Mouse (Mus musculus): ENCODE data around the gene Tbc1d20. TPM values are rescaled to one million over a fixed set of nuclear protein-coding genes. Genes with fewer than 3 reads are reported as not detected.

The Tbc1d20 gene
- polyA plus RNA-seq, 1 experiment from 2014 or later: 18.4 TPM

DNA sequence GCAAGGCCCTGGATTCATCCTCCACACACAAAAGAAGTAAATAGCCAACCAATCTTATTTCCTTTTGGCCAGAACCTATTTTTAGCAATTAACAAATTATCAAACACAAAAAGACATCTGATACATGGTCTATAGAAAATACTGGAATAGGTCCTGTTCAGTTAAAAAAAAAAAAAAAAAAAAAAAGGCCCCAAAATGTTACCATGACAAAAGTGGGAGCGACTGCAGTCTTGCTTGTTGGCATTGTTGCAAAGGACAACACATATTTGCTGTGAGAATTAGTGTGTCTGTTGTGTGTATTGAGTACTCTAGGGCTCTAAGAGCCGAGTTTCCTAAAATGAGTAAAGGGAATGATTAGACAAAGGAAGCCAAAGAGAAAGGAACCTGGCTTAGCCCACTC, 1.2 kb upstream of the Tbc1d20 start:
- 46% methylated on average over 2 of the region's 2 CpGs for WGBS
- H3K4me2 ChIP-seq (ENCODE audit: low read length): no peak overlapping the region
- H3K9me3 ChIP-seq (replicated peaks; ENCODE audit: control insufficient read depth, low read length): no peaks in the 10 kb centered on the region
- H3K4me3 ChIP-seq (ENCODE audit: low read depth, low read length): no peak overlapping the region
- no peak for ATAC-seq
- H3K36me3 ChIP-seq (ENCODE audit: control insufficient read depth, insufficient read depth, low read length): peaks cover 5% of the 10 kb centered on the region; the same call in 1 of the 2 replicates
- no peak overlapping the region for H3K27ac ChIP-seq (ENCODE audit: low read depth, low read length)
- H3K4me1 ChIP-seq (ENCODE audit: control insufficient read depth, insufficient read depth, low read length): peaks cover 7% of the 10 kb centered on the region
- no peak for DNase-seq (ENCODE audit: low spot score)
- no peaks in the 10 kb centered on the region for H3K27me3 ChIP-seq (replicated peaks; ENCODE audit: control insufficient read depth, insufficient read depth, low read length)
- no peak overlapping the region for H3K9ac ChIP-seq (ENCODE audit: low read length)

DNA sequence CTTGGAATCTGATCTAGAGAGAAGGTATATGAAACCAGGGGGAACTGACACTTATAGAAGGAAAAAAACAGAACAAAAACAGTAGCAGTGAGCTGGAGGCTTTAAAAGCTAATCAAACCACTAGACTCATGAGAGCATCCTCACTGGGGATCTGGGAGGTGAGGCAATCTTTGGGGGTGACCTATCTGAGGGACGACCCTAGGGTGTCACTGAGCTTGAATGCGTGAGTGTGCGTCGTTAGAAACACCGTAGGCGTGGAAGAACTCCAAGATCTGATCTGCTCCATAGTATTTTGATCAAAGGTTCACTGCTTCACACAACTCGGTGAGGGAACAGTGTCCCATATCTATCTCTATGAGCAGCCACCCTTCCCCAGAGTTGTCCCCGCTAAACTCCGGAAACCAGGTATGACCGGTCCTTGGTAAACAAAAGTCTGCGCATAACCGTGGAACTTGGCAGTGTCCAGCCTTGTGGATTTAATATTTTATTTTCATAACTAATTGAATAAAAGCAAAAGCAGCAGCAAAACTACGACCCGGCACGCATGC, 375 bp upstream of the Tbc1d20 start:
- Histone ChIP-seq H3K36me3 (ENCODE audit: control insufficient read depth, insufficient read depth, low read length) (peaks cover under 1% of the 10 kb centered on the region; the same call in 1 of the 2 replicates), H3K4me1 (ENCODE audit: control insufficient read depth, insufficient read depth, low read length) (peaks cover 7% of the 10 kb centered on the region), H3K4me2 (ENCODE audit: low read length) (peak overlapping the region; percentile 75), H3K27ac (ENCODE audit: low read depth, low read length) (no peak overlapping the region), H3K27me3 (replicated peaks; ENCODE audit: control insufficient read depth, insufficient read depth, low read length) (no peaks in the 10 kb centered on the region), H3K9me3 (replicated peaks; ENCODE audit: control insufficient read depth, low read length) (no peaks in the 10 kb centered on the region), H3K9ac (ENCODE audit: low read length) (peak overlapping the region; percentile 89), H3K4me3 (ENCODE audit: low read depth, low read length) (peak overlapping the region; percentile 92)
- ATAC-seq (peak; percentile 70), DNase-seq (ENCODE audit: low spot score) (peak; percentile 29)
- 1% methylated on average over 15 of the region's 15 CpGs for WGBS

DNA sequence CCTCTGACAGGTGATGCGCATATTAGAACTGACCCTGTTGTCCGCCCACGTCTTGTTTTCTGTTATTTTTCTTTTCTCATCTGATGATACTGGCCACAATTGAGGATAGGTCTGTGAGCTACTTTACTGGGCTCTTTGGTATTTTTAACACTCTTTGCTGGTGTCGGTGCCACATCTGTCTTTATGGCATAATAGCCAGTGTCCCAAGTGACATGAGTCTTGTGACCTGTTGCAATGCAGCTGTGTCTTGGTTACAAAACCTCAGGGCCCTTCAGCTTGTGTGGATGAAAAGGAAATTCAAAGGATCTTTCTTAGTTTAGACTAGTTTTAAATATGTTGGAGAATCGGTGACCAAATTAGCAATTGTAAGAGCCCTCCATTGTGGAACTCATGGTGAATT, 913 bp downstream of the Tbc1d20 start:
- ATAC-seq (no peak), DNase-seq (ENCODE audit: low spot score) (no peak)
- H3K36me3 ChIP-seq (ENCODE audit: control insufficient read depth, insufficient read depth, low read length): no peaks in the 10 kb centered on the region
- no peaks in the 10 kb centered on the region for H3K27me3 ChIP-seq (replicated peaks; ENCODE audit: control insufficient read depth, insufficient read depth, low read length)
- H3K4me1 ChIP-seq (ENCODE audit: control insufficient read depth, insufficient read depth, low read length): peaks cover 7% of the 10 kb centered on the region
- H3K27ac ChIP-seq (ENCODE audit: low read depth, low read length): no peak overlapping the region
- H3K9me3 ChIP-seq (replicated peaks; ENCODE audit: control insufficient read depth, low read length): no peaks in the 10 kb centered on the region
- 48% methylated on average over 5 of the region's 5 CpGs for WGBS
- H3K4me2 ChIP-seq (ENCODE audit: low read length): peak overlapping the region; percentile 75
- H3K4me3 ChIP-seq (ENCODE audit: low read depth, low read length): peak overlapping the region; percentile 92
- H3K9ac ChIP-seq (ENCODE audit: low read length): peak overlapping the region; percentile 89

DNA sequence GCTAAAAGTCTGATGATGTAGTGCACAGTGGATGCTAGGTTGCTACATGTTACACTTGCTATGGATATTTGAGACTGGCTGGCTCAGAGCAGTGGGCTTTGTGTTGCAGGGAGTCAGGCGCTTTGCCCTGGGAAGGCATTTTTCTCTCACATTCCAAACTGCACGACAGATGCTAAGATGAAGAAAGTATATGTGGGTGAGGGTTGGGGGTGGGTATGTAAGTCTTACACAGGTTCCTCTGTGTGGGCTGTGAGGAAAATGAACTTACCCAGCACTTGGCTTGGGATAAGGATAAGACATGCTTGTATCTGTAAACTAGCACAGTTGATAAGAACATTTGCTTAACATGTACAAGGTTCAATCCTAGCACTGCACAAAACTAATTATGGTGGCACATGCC, 9.2 kb downstream of the Tbc1d20 start:
- Histone ChIP-seq H3K36me3 (ENCODE audit: control insufficient read depth, insufficient read depth, low read length) (peaks cover 51% of the 10 kb centered on the region), H3K4me1 (ENCODE audit: control insufficient read depth, insufficient read depth, low read length) (no peaks in the 10 kb centered on the region), H3K4me3 (ENCODE audit: low read depth, low read length) (no peak overlapping the region), H3K9ac (ENCODE audit: low read length) (no peak overlapping the region), H3K27ac (ENCODE audit: low read depth, low read length) (no peak overlapping the region), H3K27me3 (replicated peaks; ENCODE audit: control insufficient read depth, insufficient read depth, low read length) (no peaks in the 10 kb centered on the region), H3K4me2 (ENCODE audit: low read length) (no peak overlapping the region), H3K9me3 (replicated peaks; ENCODE audit: control insufficient read depth, low read length) (no peaks in the 10 kb centered on the region)
- WGBS: 97% methylated on average over 2 of the region's 2 CpGs
- ATAC-seq (no peak), DNase-seq (ENCODE audit: low spot score) (no peak)

DNA sequence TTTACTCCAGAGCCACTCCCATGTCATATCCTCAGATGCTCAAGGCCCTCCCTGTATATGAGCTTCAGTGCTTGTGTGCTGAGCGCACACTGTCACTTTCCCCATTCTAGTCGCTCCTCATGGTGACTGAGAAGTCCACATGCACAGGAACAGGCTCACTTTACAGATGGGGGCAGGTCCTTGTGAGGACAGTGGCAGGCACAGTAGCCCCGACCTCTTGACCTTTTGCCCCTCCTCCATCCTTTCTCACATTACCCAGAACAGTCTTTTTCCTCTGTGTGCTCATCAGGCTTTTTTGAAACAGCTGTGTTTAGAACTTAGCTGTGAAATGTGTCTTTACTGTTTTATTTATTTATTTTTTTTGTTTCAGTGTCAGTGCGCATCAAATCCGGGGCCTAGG, 10.2 kb downstream of the Tbc1d20 start:
- no peaks in the 10 kb centered on the region for H3K9me3 ChIP-seq (replicated peaks; ENCODE audit: control insufficient read depth, low read length)
- H3K36me3 ChIP-seq (ENCODE audit: control insufficient read depth, insufficient read depth, low read length): peaks cover 60% of the 10 kb centered on the region
- 84% methylated on average over 5 of the region's 5 CpGs for WGBS
- H3K4me1 ChIP-seq (ENCODE audit: control insufficient read depth, insufficient read depth, low read length): no peaks in the 10 kb centered on the region
- no peak overlapping the region for H3K9ac ChIP-seq (ENCODE audit: low read length)
- DNase-seq (ENCODE audit: low spot score) (no peak), ATAC-seq (no peak)
- no peaks in the 10 kb centered on the region for H3K27me3 ChIP-seq (replicated peaks; ENCODE audit: control insufficient read depth, insufficient read depth, low read length)
- H3K4me3 ChIP-seq (ENCODE audit: low read depth, low read length): no peak overlapping the region
- no peak overlapping the region for H3K4me2 ChIP-seq (ENCODE audit: low read length)
- H3K27ac ChIP-seq (ENCODE audit: low read depth, low read length): no peak overlapping the region

DNA sequence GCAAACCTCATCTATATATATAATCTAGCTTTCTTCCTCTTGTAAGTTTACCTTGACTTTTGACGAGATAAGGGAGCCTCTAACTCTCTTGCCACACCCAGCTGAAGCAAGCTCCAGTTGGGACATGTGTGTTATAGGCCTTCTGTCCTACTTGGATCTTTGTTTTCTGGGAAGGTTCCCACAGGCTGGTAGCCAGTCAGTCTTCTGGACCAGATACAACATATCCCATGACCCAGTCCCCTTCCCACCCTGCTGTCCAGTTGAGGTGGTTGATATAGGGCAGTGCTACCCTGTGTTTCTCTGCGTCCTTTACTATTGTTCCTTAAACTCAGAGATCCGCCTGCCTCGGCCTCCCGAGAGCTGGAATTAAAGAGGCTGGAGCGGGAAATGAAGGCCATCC, 11.9 kb downstream of the Tbc1d20 start:
- no peak overlapping the region for H3K4me2 ChIP-seq (ENCODE audit: low read length)
- H3K9me3 ChIP-seq (replicated peaks; ENCODE audit: control insufficient read depth, low read length): no peaks in the 10 kb centered on the region
- DNase-seq (ENCODE audit: low spot score) (no peak), ATAC-seq (no peak)
- no peak overlapping the region for H3K9ac ChIP-seq (ENCODE audit: low read length)
- no peaks in the 10 kb centered on the region for H3K4me1 ChIP-seq (ENCODE audit: control insufficient read depth, insufficient read depth, low read length)
- no peaks in the 10 kb centered on the region for H3K27me3 ChIP-seq (replicated peaks; ENCODE audit: control insufficient read depth, insufficient read depth, low read length)
- no peak overlapping the region for H3K27ac ChIP-seq (ENCODE audit: low read depth, low read length)
- H3K4me3 ChIP-seq (ENCODE audit: low read depth, low read length): no peak overlapping the region
- 94% methylated on average over 6 of the region's 6 CpGs for WGBS
- peaks cover 73% of the 10 kb centered on the region for H3K36me3 ChIP-seq (ENCODE audit: control insufficient read depth, insufficient read depth, low read length)

DNA sequence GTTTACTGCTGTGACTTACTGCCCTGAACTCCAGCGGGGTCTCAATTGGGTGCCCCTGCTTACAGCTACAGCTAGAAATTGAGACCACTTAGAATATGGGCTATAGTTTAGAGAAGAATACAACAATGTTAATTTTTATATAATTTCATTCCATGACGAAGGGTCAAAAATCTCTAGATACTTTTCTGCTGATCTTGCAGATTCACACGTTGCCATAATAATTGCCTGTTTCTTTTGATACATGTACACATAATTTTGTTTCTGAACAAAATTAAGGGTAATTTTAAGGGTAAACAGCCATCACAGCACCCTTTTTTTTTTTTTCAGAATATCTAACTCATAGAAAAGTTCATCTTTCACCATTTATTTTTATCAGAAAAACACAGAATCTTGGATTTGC, 13.6 kb downstream of the Tbc1d20 start:
- Histone ChIP-seq H3K9me3 (replicated peaks; ENCODE audit: control insufficient read depth, low read length) (no peaks in the 10 kb centered on the region), H3K27me3 (replicated peaks; ENCODE audit: control insufficient read depth, insufficient read depth, low read length) (no peaks in the 10 kb centered on the region), H3K36me3 (ENCODE audit: control insufficient read depth, insufficient read depth, low read length) (peaks cover 86% of the 10 kb centered on the region), H3K4me1 (ENCODE audit: control insufficient read depth, insufficient read depth, low read length) (no peaks in the 10 kb centered on the region), H3K27ac (ENCODE audit: low read depth, low read length) (no peak overlapping the region), H3K4me3 (ENCODE audit: low read depth, low read length) (no peak overlapping the region), H3K9ac (ENCODE audit: low read length) (no peak overlapping the region), H3K4me2 (ENCODE audit: low read length) (no peak overlapping the region)
- WGBS: 91% methylated on average over 3 of the region's 3 CpGs
- no peak for DNase-seq (ENCODE audit: low spot score)
- ATAC-seq: no peak

DNA sequence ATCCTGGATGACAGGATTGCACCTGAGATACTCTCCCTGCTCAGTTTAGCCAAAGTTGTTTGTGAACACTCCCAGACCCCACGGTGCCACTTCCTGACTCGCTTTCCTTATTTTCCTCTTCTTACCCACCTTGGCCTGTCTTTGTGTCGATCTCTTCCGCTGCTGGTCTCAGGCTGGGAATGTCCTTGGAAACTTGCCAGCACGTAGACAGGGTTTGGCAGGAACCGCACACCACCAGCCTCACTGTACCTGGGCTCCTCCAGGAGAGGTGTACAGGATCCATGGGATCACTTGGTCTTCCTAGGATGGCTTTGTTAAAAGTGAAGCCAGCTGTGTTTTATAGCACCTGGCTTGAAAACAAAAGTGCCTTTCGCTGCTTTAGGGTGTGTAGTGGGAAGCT, 19.4 kb downstream of the Tbc1d20 start:
- no peaks in the 10 kb centered on the region for H3K27me3 ChIP-seq (replicated peaks; ENCODE audit: control insufficient read depth, insufficient read depth, low read length)
- H3K36me3 ChIP-seq (ENCODE audit: control insufficient read depth, insufficient read depth, low read length): peaks cover 92% of the 10 kb centered on the region
- ATAC-seq (no peak), DNase-seq (ENCODE audit: low spot score) (no peak)
- no peaks in the 10 kb centered on the region for H3K9me3 ChIP-seq (replicated peaks; ENCODE audit: control insufficient read depth, low read length)
- no peak overlapping the region for H3K9ac ChIP-seq (ENCODE audit: low read length)
- no peak overlapping the region for H3K4me2 ChIP-seq (ENCODE audit: low read length)
- no peaks in the 10 kb centered on the region for H3K4me1 ChIP-seq (ENCODE audit: control insufficient read depth, insufficient read depth, low read length)
- 72% methylated on average over 7 of the region's 7 CpGs for WGBS
- no peak overlapping the region for H3K27ac ChIP-seq (ENCODE audit: low read depth, low read length)
- H3K4me3 ChIP-seq (ENCODE audit: low read depth, low read length): no peak overlapping the region

DNA sequence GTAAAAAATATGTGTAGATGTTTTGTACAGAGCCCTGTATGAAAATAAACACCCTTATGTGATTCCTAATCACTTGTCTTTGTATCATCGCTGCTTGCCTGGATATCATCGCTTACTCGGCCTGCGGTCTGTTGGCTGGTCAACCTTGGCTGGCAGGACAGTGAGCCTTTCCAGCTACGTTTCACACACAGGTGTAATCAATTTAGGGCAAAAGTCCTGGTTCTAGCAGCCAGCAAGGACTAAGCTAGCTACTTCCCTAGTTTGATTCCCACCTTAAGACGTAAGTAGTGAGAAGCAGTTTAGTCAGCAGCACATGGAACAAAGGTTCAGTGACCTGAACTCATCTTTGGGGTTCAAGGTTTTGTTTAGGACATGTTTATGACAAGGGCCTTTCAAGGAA, 20.3 kb downstream of the Tbc1d20 start:
- WGBS: 95% methylated on average over 6 of the region's 6 CpGs
- no peaks in the 10 kb centered on the region for H3K27me3 ChIP-seq (replicated peaks; ENCODE audit: control insufficient read depth, insufficient read depth, low read length)
- no peak overlapping the region for H3K4me3 ChIP-seq (ENCODE audit: low read depth, low read length)
- ATAC-seq (no peak), DNase-seq (ENCODE audit: low spot score) (no peak)
- H3K36me3 ChIP-seq (ENCODE audit: control insufficient read depth, insufficient read depth, low read length): peaks cover 92% of the 10 kb centered on the region
- H3K4me1 ChIP-seq (ENCODE audit: control insufficient read depth, insufficient read depth, low read length): no peaks in the 10 kb centered on the region
- H3K27ac ChIP-seq (ENCODE audit: low read depth, low read length): no peak overlapping the region
- H3K4me2 ChIP-seq (ENCODE audit: low read length): no peak overlapping the region
- H3K9me3 ChIP-seq (replicated peaks; ENCODE audit: control insufficient read depth, low read length): no peaks in the 10 kb centered on the region
- H3K9ac ChIP-seq (ENCODE audit: low read length): no peak overlapping the region

Data from forebrain, embryonic 14.5 days (tissue).